Mouse (Mus musculus) liver, adult 2 months (tissue): ENCODE measurements around the gene Canx.

Source experiments
- CTCF ChIP-seq: fragments of 200-500 bp; IDR thresholded peaks from 2 replicates; pipeline ENCODE4 v1.5.1; 2011; ENCODE audit warnings: low read depth, low read length, control low read depth
- POLR2A ChIP-seq: fragments of 200-500 bp; IDR thresholded peaks from 2 replicates; pipeline ENCODE4 v1.6.1; 2011; ENCODE audit warnings: low read length, control low read depth; ENCODE audit not compliant: insufficient read depth; ENCODE audit errors: extremely low read depth

DNA sequence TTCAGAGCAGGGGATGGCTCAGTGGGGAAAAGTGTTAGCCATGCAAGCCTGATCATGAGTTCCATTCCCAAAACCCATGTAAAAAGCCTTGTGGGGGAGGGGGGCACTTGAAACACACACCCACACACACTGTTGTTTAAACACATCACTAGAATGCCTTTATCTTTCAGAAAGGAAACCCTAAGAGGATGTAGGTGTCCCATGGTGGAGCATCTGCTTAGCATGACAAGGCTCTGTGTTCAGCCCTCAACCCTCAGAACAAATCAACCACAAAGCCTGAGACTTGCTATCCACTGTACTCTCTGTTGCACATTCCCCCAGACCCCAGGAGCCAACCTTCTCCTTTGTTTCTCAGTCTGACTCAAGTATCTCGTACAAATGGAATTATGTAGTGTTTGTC lies 45.4 kb downstream of the Canx start:
- TF ChIP-seq POLR2A (no peak), CTCF (no peak)
